Mouse (Mus musculus) MEL (cell line): Measurements from ENCODE around the gene Gpr3. TPM values are rescaled to one million over a fixed set of nuclear protein-coding genes. Genes with fewer than 3 reads are reported as not detected.
A peak's percentile ranks its signal among the peaks of the same experiment; 100 is the strongest.

Experiments
- DNase-seq: peaks from one replicate; pipeline ENCODE4 v3.0.0; 2011; ENCODE audit warnings: low read depth, low spot score
- H3K27ac ChIP-seq: 2 replicates; pipeline ENCODE4 v1.5.1; 2012; ENCODE audit warnings: low read depth, mild to moderate bottlenecking, control low read depth, low read length, moderate library complexity; ENCODE audit not compliant: control insufficient read depth
- H3K27me3 ChIP-seq, 2 experiments: fragments of 150-350 bp in 1 of 2; sonication (generic) in 1 of 2; 2 replicates each; pipeline ENCODE4 v1.6.1; 2012; ENCODE audit warnings: low read length in 2 of 2, mild to moderate bottlenecking in 2 of 2, improper control_type of control experiment in 1 of 2, moderate library complexity in 1 of 2; ENCODE audit not compliant: insufficient read depth in 2 of 2, control insufficient read depth in 1 of 2
- H3K36me3 ChIP-seq, 2 experiments: 2 replicates each; pipeline ENCODE4 v1.6.1; 2012 to 2014; ENCODE audit warnings: low read length in 2 of 2, improper control_type of control experiment in 1 of 2, inconsistent platforms in 1 of 2, mild to moderate bottlenecking in 1 of 2; ENCODE audit not compliant: insufficient read depth in 2 of 2, control insufficient read depth in 1 of 2
- H3K4me1 ChIP-seq, 2 experiments: fragments of 150-350 bp in 1 of 2; sonication (generic) in 1 of 2; 2 replicates each; pipeline ENCODE4 v1.6.1; 2012; ENCODE audit warnings: low read length in 2 of 2, improper control_type of control experiment in 1 of 2, mild to moderate bottlenecking in 1 of 2; ENCODE audit not compliant: insufficient read depth in 2 of 2, control insufficient read depth in 1 of 2
- H3K4me3 ChIP-seq, 2 experiments: fragments of 150-350 bp in 1 of 2; sonication (generic) in 1 of 2; 2 replicates each; pipeline ENCODE4 v1.5.1; 2012; ENCODE audit warnings: low read depth in 2 of 2, low read length in 2 of 2, mild to moderate bottlenecking in 2 of 2, moderate library complexity in 2 of 2, control low read depth in 1 of 2, improper control_type of control experiment in 1 of 2; ENCODE audit not compliant: control insufficient read depth in 1 of 2, insufficient read depth in 1 of 2
- H3K79me2 ChIP-seq: 2 replicates; pipeline ENCODE4 v1.6.1; 2012; ENCODE audit warnings: mild to moderate bottlenecking, low read length, moderate library complexity; ENCODE audit not compliant: control insufficient read depth, poor library complexity, insufficient read depth
- H3K9ac ChIP-seq: 2 replicates; pipeline ENCODE4 v1.6.1; 2012; ENCODE audit warnings: low read depth, mild to moderate bottlenecking, control low read depth, low read length, moderate library complexity; ENCODE audit not compliant: control insufficient read depth, poor library complexity, severe bottlenecking
- H3K9me3 ChIP-seq: fragments of 150-350 bp; sonication (generic); replicated peaks from 2 replicates; pipeline ENCODE4 v1.6.1; 2012; ENCODE audit warnings: mild to moderate bottlenecking, low read length, improper control_type of control experiment, moderate library complexity; ENCODE audit not compliant: insufficient read depth
- BHLHE40 ChIP-seq: IDR thresholded peaks from 2 replicates; pipeline ENCODE4 v1.6.1; 2012; ENCODE audit warnings: low read depth, mild to moderate bottlenecking, inconsistent platforms, low read length, improper control_type of control experiment, borderline replicate concordance
- CHD2 ChIP-seq: IDR thresholded peaks from 2 replicates; pipeline ENCODE4 v1.6.1; 2011; ENCODE audit warnings: low read length, improper control_type of control experiment
- CTCF ChIP-seq, 3 experiments: IDR thresholded peaks in 2 of 3; conservative IDR thresholded peaks in 1 of 3; 2 replicates each; pipeline ENCODE4 v1.5.1; 2011 to 2012; ENCODE audit warnings: low read length in 3 of 3, low read depth in 2 of 3, mild to moderate bottlenecking in 2 of 3, improper control_type of control experiment in 1 of 3, inconsistent platforms in 1 of 3, mixed read lengths in 1 of 3, moderate library complexity in 1 of 3; ENCODE audit not compliant: control insufficient read depth in 1 of 3, insufficient read depth in 1 of 3, poor library complexity in 1 of 3, severe bottlenecking in 1 of 3
- ELF1 ChIP-seq: IDR thresholded peaks from 2 replicates; pipeline ENCODE4 v1.6.1; 2014; ENCODE audit warnings: low read depth, mild to moderate bottlenecking, inconsistent platforms, low read length, improper control_type of control experiment, moderate library complexity
- EP300 ChIP-seq, 2 experiments: IDR thresholded peaks; 2 replicates each; pipeline ENCODE4 v1.6.1; 2011; ENCODE audit warnings: improper control_type of control experiment in 2 of 2, low read length in 2 of 2, low read depth in 1 of 2, mild to moderate bottlenecking in 1 of 2
- ETS1 ChIP-seq: IDR thresholded peaks from 2 replicates; pipeline ENCODE4 v1.6.1; 2012; ENCODE audit warnings: low read depth, mild to moderate bottlenecking, inconsistent platforms, low read length, improper control_type of control experiment, moderate library complexity
- GATA1 ChIP-seq: IDR thresholded peaks from 2 replicates; pipeline ENCODE4 v1.6.1; 2011; ENCODE audit warnings: low read depth, low read length, improper control_type of control experiment
- KAT2A ChIP-seq: conservative IDR thresholded peaks from 2 replicates; pipeline ENCODE4 v1.6.1; 2012; ENCODE audit warnings: low read depth, low read length, improper control_type of control experiment, inconsistent platforms
- MAX ChIP-seq: IDR thresholded peaks from 2 replicates; pipeline ENCODE4 v1.6.1; 2011; ENCODE audit warnings: low read length, improper control_type of control experiment
- MEF2A ChIP-seq: IDR thresholded peaks from 2 replicates; pipeline ENCODE4 v1.6.1; 2014; ENCODE audit warnings: low read depth, mild to moderate bottlenecking, inconsistent platforms, low read length, improper control_type of control experiment; ENCODE audit not compliant: poor library complexity, insufficient replicate concordance, severe bottlenecking; ENCODE audit errors: extremely low read depth
- MXI1 ChIP-seq: IDR thresholded peaks from 2 replicates; pipeline ENCODE4 v1.6.1; 2011; ENCODE audit warnings: mild to moderate bottlenecking, low read depth, low read length, improper control_type of control experiment
- MYB ChIP-seq: IDR thresholded peaks from 2 replicates; pipeline ENCODE4 v1.6.1; 2011; ENCODE audit warnings: mild to moderate bottlenecking, low read depth, low read length, improper control_type of control experiment
- NELFE ChIP-seq: IDR thresholded peaks from 2 replicates; pipeline ENCODE4 v1.6.1; 2011; ENCODE audit warnings: low read depth, low read length, improper control_type of control experiment
- NRF1 ChIP-seq: IDR thresholded peaks from 2 replicates; pipeline ENCODE4 v1.6.1; 2014; ENCODE audit warnings: low read depth, mild to moderate bottlenecking, inconsistent platforms, low read length, improper control_type of control experiment, moderate library complexity; ENCODE audit not compliant: poor library complexity, insufficient read depth, severe bottlenecking
- POLR2A ChIP-seq, 2 experiments: IDR thresholded peaks; 2 replicates each; pipeline ENCODE4 v1.6.1; 2011 to 2012; ENCODE audit warnings: low read length in 2 of 2, mild to moderate bottlenecking in 2 of 2, control low read depth in 1 of 2, improper control_type of control experiment in 1 of 2, low read depth in 1 of 2, moderate library complexity in 1 of 2; ENCODE audit not compliant: control insufficient read depth in 1 of 2, insufficient read depth in 1 of 2, poor library complexity in 1 of 2
- POLR2AphosphoS5 ChIP-seq: IDR thresholded peaks from 2 replicates; pipeline ENCODE4 v1.6.1; 2012; ENCODE audit warnings: low read depth, borderline replicate concordance, mild to moderate bottlenecking, inconsistent platforms, low read length, moderate library complexity, mixed read lengths
- RAD21 ChIP-seq: IDR thresholded peaks from 2 replicates; pipeline ENCODE4 v1.6.1; 2011; ENCODE audit warnings: mild to moderate bottlenecking, low read depth, low read length, improper control_type of control experiment
- RCOR1 ChIP-seq: IDR thresholded peaks from 2 replicates; pipeline ENCODE4 v1.6.1; 2012; ENCODE audit warnings: low read depth, mild to moderate bottlenecking, inconsistent platforms, low read length, improper control_type of control experiment
- SMC3 ChIP-seq: IDR thresholded peaks from 2 replicates; pipeline ENCODE4 v1.6.1; 2011; ENCODE audit warnings: low read depth, low read length, improper control_type of control experiment
- TAL1 ChIP-seq: IDR thresholded peaks from 2 replicates; pipeline ENCODE4 v1.6.1; 2012; ENCODE audit warnings: mild to moderate bottlenecking, inconsistent platforms, low read length, moderate library complexity, mixed read lengths
- TCF12 ChIP-seq: IDR thresholded peaks from 2 replicates; pipeline ENCODE4 v1.6.1; 2014; ENCODE audit warnings: low read depth, mild to moderate bottlenecking, inconsistent platforms, low read length, improper control_type of control experiment, moderate library complexity
- UBTF ChIP-seq: IDR thresholded peaks from 2 replicates; pipeline ENCODE4 v1.6.1; 2012; ENCODE audit warnings: low read depth, mild to moderate bottlenecking, inconsistent platforms, low read length, improper control_type of control experiment, moderate library complexity, borderline replicate concordance; ENCODE audit not compliant: insufficient read depth
- ZC3H11A ChIP-seq: IDR thresholded peaks from 2 replicates; pipeline ENCODE4 v1.6.1; 2012; ENCODE audit warnings: low read depth, mild to moderate bottlenecking, inconsistent platforms, low read length, improper control_type of control experiment
- ZKSCAN1 ChIP-seq: IDR thresholded peaks from 2 replicates; pipeline ENCODE4 v1.6.1; 2012; ENCODE audit warnings: low read depth, mild to moderate bottlenecking, inconsistent platforms, low read length, improper control_type of control experiment, moderate library complexity
- ZNF384 ChIP-seq: IDR thresholded peaks from 2 replicates; pipeline ENCODE4 v1.6.1; 2012; ENCODE audit warnings: low read depth, mild to moderate bottlenecking, inconsistent platforms, low read length, improper control_type of control experiment
- polyA plus RNA-seq, 2 experiments: library from polyadenylated mRNA; stranded (reverse) in 1 of 2; unstranded in 1 of 2; fragments of >175 nt in 1 of 2; fragments of >200 nt in 1 of 2; gene quantifications; 2 replicates each; pipeline versions ENCODE4 v1.2.1 to v1.2.4; 2012; ENCODE audit warnings: low replicate concordance in 2 of 2, low read depth in 1 of 2; ENCODE audit not compliant: insufficient read length in 2 of 2, insufficient read depth in 1 of 2, missing spikeins in 1 of 2
- total RNA-seq: library from RNA; depleted of rRNA; stranded (reverse); fragments of 300-350 nt; gene quantifications from 2 replicates; pipeline ENCODE4 v1.2.3, GENCODE M21; 2012

Gpr3 gene
- total and polyA plus RNA-seq, 3 experiments, result 0.08 to 0.35 TPM; not detected in 1

DNA sequence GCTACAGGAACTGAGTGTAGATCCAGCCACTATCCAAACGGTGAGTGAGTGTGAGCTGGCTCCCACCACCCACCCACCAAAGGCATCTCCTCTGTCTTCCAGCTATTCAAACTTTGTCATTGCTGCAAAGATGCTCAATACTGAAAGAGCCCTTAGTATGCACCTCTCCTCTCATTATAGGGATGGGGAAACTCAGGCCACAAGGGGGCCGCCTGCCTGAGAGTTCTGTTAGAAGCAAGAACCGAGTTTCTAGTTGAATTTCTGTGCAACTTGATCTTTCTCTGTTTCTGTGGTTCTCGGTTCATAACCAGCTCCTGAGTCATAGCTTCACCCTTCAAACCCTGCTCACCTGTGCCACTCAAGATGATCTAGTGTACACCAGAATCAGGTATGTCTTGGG, 39.8 kb upstream of the Gpr3 start:
- Histone ChIP-seq H3K9me3 (no peaks in the 10 kb centered on the region), H3K79me2 (no peaks in the 10 kb centered on the region; the same call in 1 of the 2 replicates), H3K27me3 (no peaks in the 10 kb centered on the region), H3K36me3 (peaks cover 0 to 16% of the 10 kb centered on the region in 2 experiments; a peak in 2 of 4 replicates), H3K27ac (no peak overlapping the region), H3K4me1 (peaks cover 2 to 28% of the 10 kb centered on the region in 2 experiments), H3K4me3 (no peak overlapping the region), H3K9ac (no peak overlapping the region)
- TF ChIP-seq EP300 (IDR thresholded peaks at IDR 0.05; ENCODE audit: low read depth in 1 of 2, low read length in 2 of 2) (no peak), ZC3H11A (no peak)
- no peak for DNase-seq

DNA sequence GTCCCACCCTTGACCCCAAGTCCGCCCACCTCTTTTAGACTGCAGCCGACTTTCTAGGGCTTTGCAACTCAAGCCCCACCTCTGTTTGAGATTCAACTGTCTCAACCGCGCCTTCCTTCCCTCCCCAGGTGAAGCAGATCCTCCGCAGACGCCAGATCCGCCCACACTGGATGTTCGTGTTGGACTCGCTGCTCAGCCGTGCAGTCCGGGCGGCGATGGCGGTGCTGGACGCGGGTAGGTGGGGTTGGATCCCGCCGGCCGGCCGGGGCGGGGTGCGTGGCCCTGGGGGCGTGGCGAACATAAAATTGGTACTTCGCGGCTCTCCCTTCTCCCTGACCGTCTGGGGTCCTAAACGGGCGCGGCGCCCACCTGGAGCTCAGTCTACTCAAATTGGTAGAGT, 38.9 kb upstream of the Gpr3 start:
- no peak overlapping the region for H3K9ac ChIP-seq

DNA sequence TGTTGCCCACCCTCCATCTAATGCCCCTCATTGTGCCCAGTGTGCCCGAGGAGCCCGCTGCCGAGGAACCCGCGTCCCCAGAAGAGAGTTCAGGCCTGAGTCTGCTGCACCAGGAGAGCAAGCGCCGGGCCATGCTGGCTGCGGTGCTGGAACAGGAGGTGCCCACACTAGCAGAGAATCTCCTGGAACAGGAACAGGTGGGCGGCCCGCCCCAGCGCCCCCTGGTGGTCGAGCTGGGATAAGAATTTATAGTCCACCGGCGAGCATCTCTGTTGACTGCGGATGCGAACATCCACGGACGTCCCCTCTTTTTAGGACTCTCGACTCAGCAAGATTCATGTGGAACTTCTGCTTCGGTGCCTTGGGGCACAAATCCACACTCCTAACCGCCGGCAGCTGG, 38.3 kb upstream of the Gpr3 start:
- no peaks in the 10 kb centered on the region for H3K9me3 ChIP-seq
- H3K4me1 ChIP-seq, result peaks cover 2 to 43% of the 10 kb centered on the region in 2 experiments
- no peaks in the 10 kb centered on the region for H3K27me3 ChIP-seq
- H3K27ac ChIP-seq, result no peak overlapping the region
- H3K4me3 ChIP-seq, result no peak overlapping the region
- peaks cover 0 to 25% of the 10 kb centered on the region in 2 experiments; a peak in 2 of 4 replicates for H3K36me3 ChIP-seq
- no peak overlapping the region for H3K9ac ChIP-seq
- peak; percentile 74 for DNase-seq
- H3K79me2 ChIP-seq, result no peaks in the 10 kb centered on the region; the same call in 1 of the 2 replicates
- TF ChIP-seq NRF1, result no peak
- no peak for TF ChIP-seq ZKSCAN1
- TF ChIP-seq TCF12, result 0 out of 2 replicates have a peak, but pooled peaks have one; percentile 14
- no peak for TF ChIP-seq CHD2
- TF ChIP-seq MXI1, result peak; percentile 63; the same call in 1 of the 2 replicates
- TF ChIP-seq MEF2A, result no peak
- TF ChIP-seq ZC3H11A, result peak; percentile 50
- no peak for TF ChIP-seq POLR2A (IDR thresholded peaks at IDR 0.05; ENCODE audit: control insufficient read depth in 1 of 2, insufficient read depth in 1 of 2, low read depth in 1 of 2, low read length in 2 of 2, poor library complexity in 1 of 2)
- no peak for TF ChIP-seq TAL1
- TF ChIP-seq RCOR1, result no peak
- no peak for TF ChIP-seq MYB
- peak; percentile 73 to 96 (median 89) for TF ChIP-seq CTCF (IDR thresholded peaks at IDR 0.05 in 2 of 3, conservative IDR thresholded peaks at IDR 0.05 in 1 of 3; ENCODE audit: control insufficient read depth in 1 of 3, insufficient read depth in 1 of 3, low read depth in 2 of 3, low read length in 3 of 3, poor library complexity in 1 of 3, severe bottlenecking in 1 of 3)
- TF ChIP-seq GATA1, result no peak
- peak in 1 of 2 experiments; percentile 21; a peak in 1 of 4 replicates for TF ChIP-seq EP300 (IDR thresholded peaks at IDR 0.05; ENCODE audit: low read depth in 1 of 2, low read length in 2 of 2)
- no peak for TF ChIP-seq UBTF
- no peak for TF ChIP-seq ETS1
- TF ChIP-seq RAD21, result peak; percentile 52
- TF ChIP-seq ZNF384, result no peak
- no peak for TF ChIP-seq NELFE
- TF ChIP-seq ELF1, result 0 out of 2 replicates have a peak, but pooled peaks have one; percentile 30
- TF ChIP-seq SMC3, result peak; percentile 89
- TF ChIP-seq KAT2A, result no peak

More for the DNA sequence above, 38.9 kb upstream of the Gpr3 start:
- Histone ChIP-seq H3K27me3 (no peaks in the 10 kb centered on the region), H3K9me3 (no peaks in the 10 kb centered on the region), H3K4me3 (no peak overlapping the region), H3K36me3 (peaks cover 0 to 23% of the 10 kb centered on the region in 2 experiments; a peak in 2 of 4 replicates), H3K27ac (no peak overlapping the region), H3K4me1 (peaks cover 2 to 37% of the 10 kb centered on the region in 2 experiments), H3K79me2 (no peaks in the 10 kb centered on the region; the same call in 1 of the 2 replicates)
- no peak for DNase-seq
- TF ChIP-seq KAT2A (no peak), ZNF384 (no peak), MYB (no peak), RCOR1 (no peak), BHLHE40 (no peak), POLR2AphosphoS5 (no peak), NELFE (no peak), MAX (no peak), SMC3 (no peak)
